In genomic region chr3:31961175-31961574, GRCm38 (mm10) we compare ENCODE assay signal across 20 mouse cellular contexts. TPM values are rescaled to one million over a fixed set of nuclear protein-coding genes. Genes with fewer than 3 reads are reported as not detected.
DNase-seq lines count a peak whose midpoint lies in the region; ATAC-seq and TF ChIP-seq lines count a peak whose summit lies in the region.
"Had no signal": no experiment of that assay in that cellular context is flagged by ENCODE, and none has a peak within 500 bp of the region (broad histone marks: within the 10 kb centered on the region; RNA-seq: fewer than 3 reads in every experiment).

No protein-coding gene starts in this region.

- no peak overlapping the region for H3K4me2 ChIP-seq in forebrain, embryonic 16.5 days (ENCODE audit: low read length)
- no peak overlapping the region for H3K4me2 ChIP-seq in forebrain, embryonic 12.5 days
- no peak overlapping the region for H3K4me2 ChIP-seq in midbrain, embryonic 12.5 days (replicated peaks)
- H3K4me2 ChIP-seq in midbrain, postnatal 0 days (ENCODE audit: low read depth, low read length, poor library complexity, severe bottlenecking), result no peak overlapping the region
- no peak overlapping the region for H3K4me2 ChIP-seq in hindbrain, embryonic 12.5 days (replicated peaks)
- no peak overlapping the region for H3K4me2 ChIP-seq in neural tube, embryonic 15.5 days
- H3K4me2 ChIP-seq: embryonic facial prominence, embryonic 12.5 days; forebrain, embryonic 13.5 days had no signal

- no peak overlapping the region for H3K27ac ChIP-seq in forebrain, embryonic 16.5 days (ENCODE audit: low read length)
- no peak overlapping the region for H3K27ac ChIP-seq in forebrain, embryonic 12.5 days
- H3K27ac ChIP-seq in midbrain, embryonic 12.5 days (replicated peaks), result peak overlapping the region; percentile 11; the same call in 1 of the 2 replicates
- H3K27ac ChIP-seq in midbrain, postnatal 0 days (ENCODE audit: low read depth, low read length), result no peak overlapping the region
- H3K27ac ChIP-seq in hindbrain, embryonic 12.5 days, result peak overlapping the region; percentile 35
- peak overlapping the region; percentile 23; the same call in 1 of the 2 replicates for H3K27ac ChIP-seq in neural tube, embryonic 15.5 days (replicated peaks)
- H3K27ac ChIP-seq: embryonic facial prominence, embryonic 12.5 days; forebrain, embryonic 13.5 days; gastrocnemius, adult 2 months had no signal

- DNase-seq in midbrain, postnatal 0 days (ENCODE audit: low spot score), result no peak
- DNase-seq: adrenal gland, postnatal 10 days; B cell, adult 2 months; cerebellum, adult 11-12 months; cerebellum, adult 9-10 months; cerebellum, postnatal 25 days; gastrocnemius, adult 2 months; gastrocnemius, postnatal 25 days; heart, postnatal 10 days; heart, postnatal 4 days had no signal

- ATAC-seq in forebrain, embryonic 16.5 days, result 0 out of 2 replicates have a peak, but pooled peaks have one; percentile 33
- no peak for ATAC-seq in forebrain, embryonic 12.5 days (ENCODE audit: low FRiP score)
- ATAC-seq in midbrain, embryonic 12.5 days (ENCODE audit: low FRiP score, low read depth), result no peak
- ATAC-seq in midbrain, postnatal 0 days (ENCODE audit: low FRiP score), result no peak
- ATAC-seq in hindbrain, embryonic 12.5 days (ENCODE audit: low FRiP score), result peak; percentile 65
- ATAC-seq in neural tube, embryonic 15.5 days (ENCODE audit: low FRiP score), result no peak
- ATAC-seq in CD4-positive, CD25-positive, alpha-beta regulatory T cell, adult 4 months, result no peak
- ATAC-seq: forebrain, embryonic 13.5 days had no signal

- H3K27me3 ChIP-seq in forebrain, embryonic 16.5 days (replicated peaks; ENCODE audit: control insufficient read depth, insufficient read depth, low read length), result no peaks in the 10 kb centered on the region
- no peaks in the 10 kb centered on the region for H3K27me3 ChIP-seq in forebrain, embryonic 12.5 days
- no peaks in the 10 kb centered on the region for H3K27me3 ChIP-seq in midbrain, embryonic 12.5 days
- no peaks in the 10 kb centered on the region for H3K27me3 ChIP-seq in midbrain, postnatal 0 days (ENCODE audit: insufficient read depth, low read length)
- no peaks in the 10 kb centered on the region for H3K27me3 ChIP-seq in hindbrain, embryonic 12.5 days
- no peaks in the 10 kb centered on the region for H3K27me3 ChIP-seq in neural tube, embryonic 15.5 days (replicated peaks)
- H3K27me3 ChIP-seq: embryonic facial prominence, embryonic 12.5 days; forebrain, embryonic 13.5 days had no signal

- no peaks in the 10 kb centered on the region for H3K9me3 ChIP-seq in forebrain, embryonic 16.5 days (ENCODE audit: control insufficient read depth, low read length)
- H3K9me3 ChIP-seq in forebrain, embryonic 12.5 days, result no peaks in the 10 kb centered on the region
- H3K9me3 ChIP-seq in midbrain, embryonic 12.5 days, result no peaks in the 10 kb centered on the region
- H3K9me3 ChIP-seq in midbrain, postnatal 0 days (ENCODE audit: low read length), result no peaks in the 10 kb centered on the region
- H3K9me3 ChIP-seq in hindbrain, embryonic 12.5 days (replicated peaks), result no peaks in the 10 kb centered on the region
- no peaks in the 10 kb centered on the region for H3K9me3 ChIP-seq in neural tube, embryonic 15.5 days (replicated peaks)
- H3K9me3 ChIP-seq: embryonic facial prominence, embryonic 12.5 days; forebrain, embryonic 13.5 days had no signal

- TF ChIP-seq CTCF in midbrain, postnatal 0 days (IDR thresholded peaks at IDR 0.05), result no peak

- H3K4me1 ChIP-seq in forebrain, embryonic 16.5 days (replicated peaks; ENCODE audit: control insufficient read depth, insufficient read depth, low read length), result no peaks in the 10 kb centered on the region
- H3K4me1 ChIP-seq in forebrain, embryonic 12.5 days, result peaks cover under 1% of the 10 kb centered on the region; the same call in 1 of the 2 replicates
- peaks cover 7% of the 10 kb centered on the region; the same call in 1 of the 2 replicates for H3K4me1 ChIP-seq in midbrain, embryonic 12.5 days
- H3K4me1 ChIP-seq in midbrain, postnatal 0 days (ENCODE audit: insufficient read depth, low read length), result no peaks in the 10 kb centered on the region
- peaks cover 5% of the 10 kb centered on the region; the same call in 1 of the 2 replicates for H3K4me1 ChIP-seq in hindbrain, embryonic 12.5 days
- peaks cover 8% of the 10 kb centered on the region; the same call in 1 of the 2 replicates for H3K4me1 ChIP-seq in neural tube, embryonic 15.5 days
- H3K4me1 ChIP-seq: embryonic facial prominence, embryonic 12.5 days had no signal

- 57% methylated on average over 3 of the region's 3 CpGs for WGBS in forebrain, embryonic 16.5 days
- WGBS in forebrain, embryonic 12.5 days, result 62% methylated on average over 3 of the region's 3 CpGs
- WGBS in midbrain, embryonic 12.5 days, result 55% methylated on average over 3 of the region's 3 CpGs
- WGBS in midbrain, postnatal 0 days, result 36% methylated on average over 3 of the region's 3 CpGs
- 52% methylated on average over 3 of the region's 3 CpGs for WGBS in hindbrain, embryonic 12.5 days
- 35% methylated on average over 3 of the region's 3 CpGs for WGBS in neural tube, embryonic 15.5 days

- no peaks in the 10 kb centered on the region for H3K36me3 ChIP-seq in forebrain, embryonic 16.5 days (ENCODE audit: control insufficient read depth, insufficient read depth)
- no peaks in the 10 kb centered on the region for H3K36me3 ChIP-seq in forebrain, embryonic 12.5 days (replicated peaks)
- no peaks in the 10 kb centered on the region for H3K36me3 ChIP-seq in midbrain, embryonic 12.5 days
- no peaks in the 10 kb centered on the region for H3K36me3 ChIP-seq in midbrain, postnatal 0 days (ENCODE audit: insufficient read depth, low read length)
- H3K36me3 ChIP-seq in hindbrain, embryonic 12.5 days, result no peaks in the 10 kb centered on the region
- no peaks in the 10 kb centered on the region for H3K36me3 ChIP-seq in neural tube, embryonic 15.5 days
- H3K36me3 ChIP-seq: embryonic facial prominence, embryonic 12.5 days had no signal

- H3K4me3 ChIP-seq in forebrain, embryonic 16.5 days (replicated peaks; ENCODE audit: low read length), result no peak overlapping the region
- H3K4me3 ChIP-seq in forebrain, embryonic 12.5 days (replicated peaks), result no peak overlapping the region
- H3K4me3 ChIP-seq in midbrain, embryonic 12.5 days, result no peak overlapping the region
- H3K4me3 ChIP-seq in midbrain, postnatal 0 days (ENCODE audit: low read depth, low read length), result no peak overlapping the region
- H3K4me3 ChIP-seq in hindbrain, embryonic 12.5 days, result no peak overlapping the region
- H3K4me3 ChIP-seq in neural tube, embryonic 15.5 days (replicated peaks), result no peak overlapping the region
- H3K4me3 ChIP-seq: embryonic facial prominence, embryonic 12.5 days; forebrain, embryonic 13.5 days; gastrocnemius, adult 2 months had no signal

- no peak overlapping the region for H3K9ac ChIP-seq in forebrain, embryonic 16.5 days (replicated peaks; ENCODE audit: low read depth, low read length)
- H3K9ac ChIP-seq in forebrain, embryonic 12.5 days, result no peak overlapping the region
- no peak overlapping the region for H3K9ac ChIP-seq in midbrain, embryonic 12.5 days (replicated peaks)
- no peak overlapping the region for H3K9ac ChIP-seq in midbrain, postnatal 0 days (replicated peaks; ENCODE audit: low read length, poor library complexity, severe bottlenecking)
- H3K9ac ChIP-seq in hindbrain, embryonic 12.5 days, result no peak overlapping the region
- H3K9ac ChIP-seq in neural tube, embryonic 15.5 days (replicated peaks), result no peak overlapping the region
- H3K9ac ChIP-seq: embryonic facial prominence, embryonic 12.5 days; forebrain, embryonic 13.5 days had no signal

RNA-seq across cellular contexts. Expression of gene Kcnmb2, which starts 58.9 kb away (rescaled TPM):
- polyA plus RNA-seq in forebrain, embryonic 16.5 days (2015; fragmentation: Nextera tagmentation; extraction: Ambion mirVana), result 5.2 and 5.6 TPM in 2 replicates
- 2.2 and 3.1 TPM in 2 replicates for polyA plus RNA-seq in forebrain, embryonic 12.5 days (2016; fragmentation: Nextera tagmentation; extraction: Ambion mirVana)
- polyA plus RNA-seq in midbrain, embryonic 12.5 days (2016; fragmentation: Nextera tagmentation; extraction: Ambion mirVana), result 2.1 and 2.4 TPM in 2 replicates
- 10.0 and 15.0 TPM in 2 replicates for total RNA-seq in midbrain, postnatal 0 days (2014; rRNA removed)
- polyA plus RNA-seq in midbrain, postnatal 0 days (2015; fragmentation: Nextera tagmentation; extraction: Ambion mirVana), result 10.4 and 11.3 TPM in 2 replicates
- 7.7 TPM in 2 replicates for polyA plus RNA-seq in hindbrain, embryonic 12.5 days (2016; fragmentation: Nextera tagmentation; extraction: Ambion mirVana)
- 19.1 and 21.1 TPM in 2 replicates for polyA plus RNA-seq in neural tube, embryonic 15.5 days (2015; fragmentation: Nextera tagmentation; extraction: Ambion mirVana)
- polyA plus RNA-seq in CD4-positive, CD25-positive, alpha-beta regulatory T cell, adult 4 months (2017; shearing (Covaris generic)), result not detected
- total RNA-seq: granulocyte monocyte progenitor cell, adult 5-6 weeks; heart, postnatal 10 days; MEL had no signal

Comparison
In these comparisons a context has a peak if more than half of its experiments do, and no peak if none do; other contexts are left out.
1. ATAC-seq: peak in forebrain, embryonic 16.5 days (single experiment) and hindbrain, embryonic 12.5 days (single experiment); none in forebrain, embryonic 12.5 days (single experiment), midbrain, embryonic 12.5 days (single experiment), midbrain, postnatal 0 days (single experiment), neural tube, embryonic 15.5 days (single experiment) and CD4-positive, CD25-positive, alpha-beta regulatory T cell, adult 4 months (single experiment).
2. H3K27ac ChIP-seq: peak in midbrain, embryonic 12.5 days (single experiment), hindbrain, embryonic 12.5 days (single experiment) and neural tube, embryonic 15.5 days (single experiment); none in forebrain, embryonic 16.5 days (single experiment), forebrain, embryonic 12.5 days (single experiment) and midbrain, postnatal 0 days (single experiment).